Mouse (Mus musculus) C2C12 (cell line): ENCODE data around the gene Prr19. TPM values are rescaled to one million over a fixed set of nuclear protein-coding genes. Genes with fewer than 3 reads are reported as not detected.

Experiments
- H3K27me3 ChIP-seq: one replicate; pipeline ENCODE4 v1.6.1; 2011; ENCODE audit not compliant: control insufficient read depth, insufficient read depth, insufficient read length
- H3K36me3 ChIP-seq: one replicate; pipeline ENCODE4 v1.6.1; 2011; ENCODE audit not compliant: control insufficient read depth, insufficient read depth
- H3K4me3 ChIP-seq: one replicate; pipeline ENCODE4 v1.5.1; 2011; ENCODE audit warnings: mild to moderate bottlenecking, control low read depth; ENCODE audit not compliant: poor library complexity, insufficient read depth, severe bottlenecking
- H3K79me2 ChIP-seq: one replicate; pipeline ENCODE4 v1.6.1; 2011; ENCODE audit not compliant: control insufficient read depth, insufficient read depth
- H3K79me3 ChIP-seq: one replicate; pipeline ENCODE4 v1.6.1; 2011; ENCODE audit warnings: low read depth, control low read depth
- H3ac ChIP-seq: one replicate; pipeline ENCODE3; 2011; ENCODE audit warnings: low read depth; ENCODE audit not compliant: control insufficient read depth, insufficient read length
- CEBPB ChIP-seq: IDR thresholded peaks from one replicate; pipeline ENCODE4 v1.6.1; 2011; ENCODE audit warnings: low read depth, mild to moderate bottlenecking, control low read depth, moderate library complexity
- CTCF ChIP-seq: IDR thresholded peaks from one replicate; pipeline ENCODE4 v1.5.1; 2011; ENCODE audit not compliant: control insufficient read depth, insufficient read depth, insufficient read length
- FOSL1 ChIP-seq: IDR thresholded peaks from one replicate; pipeline ENCODE4 v1.8.0; 2011; ENCODE audit warnings: mild to moderate bottlenecking, low read length; ENCODE audit not compliant: poor library complexity, insufficient read depth, severe bottlenecking
- MAX ChIP-seq: IDR thresholded peaks from one replicate; pipeline ENCODE4 v1.6.1; 2011; ENCODE audit warnings: mild to moderate bottlenecking, control low read depth
- MYOD1 ChIP-seq: IDR thresholded peaks from one replicate; pipeline ENCODE4 v1.6.1; 2011; ENCODE audit warnings: low read depth; ENCODE audit not compliant: control insufficient read depth, insufficient read length
- MYOG ChIP-seq: IDR thresholded peaks from one replicate; pipeline ENCODE4 v1.6.1; 2011; ENCODE audit not compliant: control insufficient read depth, insufficient read length; ENCODE audit errors: extremely low read depth
- USF1 ChIP-seq: IDR thresholded peaks from one replicate; pipeline ENCODE4 v1.6.1; 2011; ENCODE audit warnings: low read depth, mild to moderate bottlenecking, control low read depth, moderate library complexity
- polyA plus RNA-seq: library from polyadenylated mRNA; unstranded; fragments of >200 nt; fragmentation: generic; extraction: Trizol; gene quantifications from one replicate; pipeline ENCODE4 v1.2.1, GENCODE M21; 2012; ENCODE audit warnings: missing spikeins

The Prr19 gene
- polyA plus RNA-seq, 1 experiment: not detected

GRCm38 (mm10) chr7:25274996-25275395, 26.2 kb upstream of the Prr19 start:
- H3K4me3 ChIP-seq: no peak overlapping the region
- peaks cover 5% of the 10 kb centered on the region for H3K79me2 ChIP-seq
- TF ChIP-seq MYOD1 (no peak), USF1 (no peak), FOSL1 (no peak), CEBPB (no peak), CTCF (no peak), MYOG (no peak), MAX (no peak)
- no peaks in the 10 kb centered on the region for H3K27me3 ChIP-seq
- peaks cover 1% of the 10 kb centered on the region for H3K79me3 ChIP-seq
- no peak overlapping the region for H3ac ChIP-seq
- H3K36me3 ChIP-seq: no peaks in the 10 kb centered on the region

DNA sequence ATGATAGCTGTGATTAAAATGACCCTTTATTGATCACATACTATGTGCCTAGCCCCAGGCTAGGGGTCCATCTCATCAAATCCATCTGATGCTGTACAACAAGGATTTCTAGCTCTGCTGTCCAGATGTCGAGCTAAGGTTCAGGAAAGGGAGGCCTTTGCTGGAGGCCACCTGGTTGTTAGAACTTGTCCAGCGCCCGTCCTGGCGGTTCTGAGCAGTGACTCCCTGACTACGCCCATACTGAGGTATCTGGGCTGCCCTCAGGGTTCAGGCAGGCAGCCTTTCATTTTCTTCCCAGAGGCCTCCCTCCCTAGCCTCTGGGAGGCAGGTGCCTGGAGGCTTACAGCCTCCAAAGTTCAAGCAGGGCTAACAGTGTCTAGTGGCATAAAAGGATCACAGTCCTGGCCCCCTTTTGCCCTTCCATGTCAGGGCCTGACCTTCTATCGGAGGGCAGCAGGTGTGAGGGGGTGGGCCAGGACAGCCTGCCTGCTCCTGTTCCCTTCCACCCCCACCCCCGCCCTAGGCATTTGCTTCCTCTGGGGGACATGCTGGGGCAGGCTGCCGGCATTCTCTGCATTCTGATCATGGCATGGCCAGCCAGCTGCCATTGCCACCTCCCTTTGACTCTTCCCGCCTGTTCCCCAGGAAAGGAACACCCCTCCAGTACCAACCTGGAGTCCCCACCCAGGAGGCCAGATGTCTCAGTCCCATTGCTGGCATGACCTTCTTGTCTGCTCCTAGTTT, 25.5 kb upstream of the Prr19 start:
- H3K79me2 ChIP-seq: peaks cover 5% of the 10 kb centered on the region
- no peaks in the 10 kb centered on the region for H3K36me3 ChIP-seq
- TF ChIP-seq MAX (no peak), CEBPB (no peak), CTCF (no peak), MYOD1 (no peak), MYOG (no peak), FOSL1 (no peak), USF1 (no peak)
- no peak overlapping the region for H3K4me3 ChIP-seq
- no peak overlapping the region for H3ac ChIP-seq
- no peaks in the 10 kb centered on the region for H3K27me3 ChIP-seq
- H3K79me3 ChIP-seq: no peaks in the 10 kb centered on the region

DNA sequence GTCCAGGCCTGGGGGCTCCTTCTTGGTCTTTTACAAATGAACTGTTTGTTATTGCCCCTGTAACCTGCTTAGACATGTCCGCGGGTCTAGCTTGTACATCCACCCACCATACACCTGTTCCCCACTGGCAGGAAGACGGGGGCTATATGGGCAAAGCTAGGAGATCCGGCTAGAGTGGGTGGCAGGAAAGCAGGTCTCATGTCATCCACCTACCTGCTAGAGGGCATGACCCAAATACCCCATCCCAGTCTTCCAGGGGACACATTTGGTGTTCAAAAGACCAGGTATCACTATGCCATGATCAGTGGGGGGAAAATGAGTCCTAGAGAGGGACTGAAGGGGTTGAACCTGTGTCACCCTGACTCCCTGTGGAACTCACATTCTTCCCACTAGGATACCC, 23.8 kb upstream of the Prr19 start:
- Histone ChIP-seq H3K4me3 (peak overlapping the region; percentile 36), H3K27me3 (no peaks in the 10 kb centered on the region), H3K79me2 (peaks cover 5% of the 10 kb centered on the region), H3ac (peak overlapping the region; percentile 43), H3K79me3 (peaks cover 2% of the 10 kb centered on the region), H3K36me3 (no peaks in the 10 kb centered on the region)
- TF ChIP-seq CTCF (no peak), CEBPB (no peak), FOSL1 (no peak), MAX (no peak), MYOG (no peak), USF1 (no peak), MYOD1 (no peak)

GRCm38 (mm10) chr7:25277998-25278340, 23.2 kb upstream of the Prr19 start:
- H3K79me2 ChIP-seq: peaks cover 10% of the 10 kb centered on the region
- no peaks in the 10 kb centered on the region for H3K36me3 ChIP-seq
- H3K27me3 ChIP-seq: no peaks in the 10 kb centered on the region
- H3K4me3 ChIP-seq: peak overlapping the region; percentile 36
- peak overlapping the region; percentile 43 for H3ac ChIP-seq
- TF ChIP-seq CEBPB (no peak), USF1 (no peak), MAX (no peak), FOSL1 (no peak), MYOG (no peak), CTCF (no peak), MYOD1 (no peak)
- peaks cover 4% of the 10 kb centered on the region for H3K79me3 ChIP-seq

DNA sequence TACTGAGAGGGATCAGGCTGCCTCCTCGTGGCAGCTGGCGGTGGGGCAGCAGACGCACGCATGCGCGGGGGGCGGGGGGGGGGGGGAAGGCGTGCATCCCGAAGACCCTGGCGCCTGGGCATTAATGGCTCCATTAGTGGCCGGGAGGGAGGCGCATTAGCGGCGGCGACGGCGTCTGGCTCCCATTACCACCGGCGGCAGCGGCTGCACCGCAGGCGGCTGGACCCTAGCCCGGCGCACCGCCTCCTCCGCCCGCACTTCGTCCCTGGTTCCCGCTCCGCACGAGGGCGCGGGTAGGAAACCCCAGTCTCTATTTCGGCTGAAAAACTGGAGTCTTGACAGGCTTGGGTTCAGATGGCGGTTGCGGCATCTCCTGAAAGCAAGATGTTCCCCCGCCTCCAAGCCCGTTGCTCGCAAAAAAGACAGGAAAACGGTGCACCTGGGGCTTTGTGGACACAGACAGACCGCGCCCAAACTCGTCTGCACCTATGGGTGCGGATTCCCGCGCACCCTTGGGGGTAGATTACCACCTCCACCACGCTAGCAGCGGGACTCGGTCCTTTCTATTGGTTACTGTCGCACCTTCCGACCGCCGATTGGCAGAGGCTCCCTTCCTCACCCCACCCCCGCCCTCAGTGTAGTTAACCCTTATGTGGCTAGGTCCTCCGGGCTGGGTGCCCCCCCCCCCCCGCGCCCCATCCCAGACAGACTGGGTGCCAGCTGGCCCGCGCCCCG, 22.7 kb upstream of the Prr19 start:
- Histone ChIP-seq H3K79me3 (peaks cover 10% of the 10 kb centered on the region), H3K79me2 (peaks cover 15% of the 10 kb centered on the region), H3K36me3 (no peaks in the 10 kb centered on the region), H3K4me3 (peak overlapping the region; percentile 36), H3ac (peak overlapping the region; percentile 75), H3K27me3 (no peaks in the 10 kb centered on the region)
- peak; percentile 32 for TF ChIP-seq CTCF
- TF ChIP-seq FOSL1: no peak
- no peak for TF ChIP-seq MYOD1
